Mouse (Mus musculus) ES-Bruce4 (cell line): ENCODE results near the gene Olfr1357.

ENCODE experiments used
- CTCF ChIP-seq: IDR thresholded peaks from one replicate; pipeline ENCODE4 v1.8.1; 2011; ENCODE audit warnings: low read depth, low read length
- EP300 ChIP-seq: IDR thresholded peaks from 2 replicates; pipeline ENCODE4 v1.6.1; 2011; ENCODE audit warnings: low read depth, low read length; ENCODE audit not compliant: insufficient read depth
- POLR2A ChIP-seq: IDR thresholded peaks from one replicate; pipeline ENCODE4 v1.8.1; 2011; ENCODE audit warnings: low read length; ENCODE audit not compliant: insufficient read depth

DNA sequence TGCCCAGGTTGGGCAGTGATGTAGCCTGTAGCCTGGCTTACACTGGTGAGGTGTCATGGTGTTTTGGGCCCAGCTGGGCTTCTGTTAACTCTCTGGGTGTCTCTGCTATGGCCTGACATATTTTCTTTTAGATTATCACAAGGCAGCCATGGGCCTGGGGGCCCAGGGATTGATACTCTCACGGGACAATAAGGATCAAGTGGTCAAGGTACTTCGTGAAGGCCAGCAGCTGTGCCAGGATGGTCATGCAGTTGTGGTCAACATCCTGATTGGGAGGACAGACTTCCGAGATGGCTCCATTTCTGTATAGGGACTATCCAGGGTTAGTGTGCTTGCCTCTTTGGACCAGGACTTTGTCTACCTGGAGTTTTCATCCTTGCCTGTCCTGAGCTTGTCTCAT is 33.9 kb downstream of the Olfr1357 start:
- TF ChIP-seq CTCF (no peak), POLR2A (no peak), EP300 (no peak)
